Mouse (Mus musculus) liver, postnatal 0 days (tissue): Measurements from ENCODE around the gene Cradd.

Source experiments
- CTCF ChIP-seq: sonication (generic); IDR thresholded peaks from 2 replicates; pipeline ENCODE4 v1.5.1; 2016; ENCODE audit warnings: antibody characterized with exemption, low read depth
- EP300 ChIP-seq: IDR thresholded peaks from 2 replicates; pipeline ENCODE4 v1.6.1; 2016; ENCODE audit warnings: antibody characterized with exemption, low read depth, mild to moderate bottlenecking

GRCm38 (mm10) chr10:95223211-95223610 is 100.7 kb downstream of the Cradd start:
- TF ChIP-seq CTCF (no peak), EP300 (no peak)
